Mouse (Mus musculus): Measurements from ENCODE around the gene Smco4.

GRCm38 (mm10) chr9:15550461-15550961, 57.3 kb downstream of the Smco4 start:
- TF ChIP-seq CTCF (IDR thresholded peaks at IDR 0.05; ENCODE audit: extremely low read depth, insufficient read length, insufficient replicate concordance, low read depth, low read length): no peak
- no peak for TF ChIP-seq POLR2A (IDR thresholded peaks at IDR 0.05; ENCODE audit: low read depth, low read length)

Data from small intestine, adult 2 months (tissue).